Mouse (Mus musculus): ENCODE data around the gene Rps10.

- no peak for TF ChIP-seq CTCF (IDR thresholded peaks at IDR 0.05; ENCODE audit: low read depth, low read length)
- TF ChIP-seq EP300 (IDR thresholded peaks at IDR 0.05; ENCODE audit: insufficient read depth, low read depth, low read length), result no peak
Observed at GRCm38 (mm10) chr17:27650586-27650985, 14.1 kb upstream of the Rps10 start.
